Mouse (Mus musculus) lung, postnatal 0 days (tissue): ENCODE results near the gene Sypl.
A peak's percentile ranks its signal among the peaks of the same experiment; 100 is the strongest.

Experiments
- CTCF ChIP-seq: IDR thresholded peaks from 2 replicates; pipeline ENCODE4 v1.5.1; 2016; ENCODE audit warnings: antibody characterized with exemption, mild to moderate bottlenecking
- EP300 ChIP-seq: IDR thresholded peaks from 2 replicates; pipeline ENCODE4 v1.6.1; 2016; ENCODE audit warnings: antibody characterized with exemption, mild to moderate bottlenecking, control low read depth

- TF ChIP-seq CTCF = no peak
- peak; percentile 45 for TF ChIP-seq EP300
Measured at GRCm38 (mm10) chr12:32962132-32962531, 8.4 kb downstream of the Sypl start.
